Mouse (Mus musculus): ENCODE data around the gene Cpsf6. TPM values are rescaled to one million over a fixed set of nuclear protein-coding genes. Genes with fewer than 3 reads are reported as not detected.

Cpsf6 gene
- polyA plus RNA-seq, 1 experiment from 2014 or later, result 38.6 TPM

- no peak for ATAC-seq
- TF ChIP-seq EP300 (IDR thresholded peaks at IDR 0.05; ENCODE audit: low read depth) (no peak), CTCF (IDR thresholded peaks at IDR 0.05; ENCODE audit: low read depth) (no peak)
Measured at GRCm38 (mm10) chr10:117423025-117424002, 43.5 kb upstream of the Cpsf6 start.

GRCm38 (mm10) chr10:117422174-117422808 lies 42.5 kb upstream of the Cpsf6 start:
- WGBS (ENCODE audit: insufficient replicate concordance), result 78% methylated on average over 6 of the region's 6 CpGs
- no peak for ATAC-seq
- no peaks in the 10 kb centered on the region for H3K27me3 ChIP-seq (ENCODE audit: insufficient read depth, low read length)

More at GRCm38 (mm10) chr10:117423025-117424002, 43.5 kb upstream of the Cpsf6 start:
- 78% methylated on average over 17 of the region's 17 CpGs for WGBS (ENCODE audit: insufficient replicate concordance)
- Histone ChIP-seq H3K9me3 (ENCODE audit: low read length) (no peaks in the 10 kb centered on the region), H3K4me3 (ENCODE audit: low read depth, low read length) (no peak overlapping the region), H3K36me3 (replicated peaks; ENCODE audit: insufficient read depth, low read length) (no peaks in the 10 kb centered on the region), H3K9ac (replicated peaks) (no peak overlapping the region), H3K4me2 (ENCODE audit: low read depth, low read length) (no peak overlapping the region), H3K27ac (ENCODE audit: low read depth) (no peak overlapping the region), H3K27me3 (ENCODE audit: insufficient read depth, low read length) (no peaks in the 10 kb centered on the region), H3K4me1 (ENCODE audit: insufficient read depth) (peaks cover 6% of the 10 kb centered on the region)
- DNase-seq, result no peak

GRCm38 (mm10) chr10:117421283-117422107 lies 41.7 kb upstream of the Cpsf6 start:
- ATAC-seq (no peak), DNase-seq (no peak)
- Histone ChIP-seq H3K9me3 (ENCODE audit: low read length) (no peaks in the 10 kb centered on the region), H3K4me2 (ENCODE audit: low read depth, low read length) (no peak overlapping the region), H3K27me3 (ENCODE audit: insufficient read depth, low read length) (no peaks in the 10 kb centered on the region), H3K9ac (replicated peaks) (no peak overlapping the region), H3K4me3 (ENCODE audit: low read depth, low read length) (no peak overlapping the region), H3K27ac (ENCODE audit: low read depth) (no peak overlapping the region), H3K4me1 (ENCODE audit: insufficient read depth) (peaks cover 17% of the 10 kb centered on the region), H3K36me3 (replicated peaks; ENCODE audit: insufficient read depth, low read length) (no peaks in the 10 kb centered on the region)
- no peak for TF ChIP-seq CTCF (IDR thresholded peaks at IDR 0.05; ENCODE audit: low read depth)
- WGBS (ENCODE audit: insufficient replicate concordance), result 76% methylated on average over 7 of the region's 7 CpGs

More at GRCm38 (mm10) chr10:117422174-117422808, 42.5 kb upstream of the Cpsf6 start:
- Histone ChIP-seq H3K4me2 (ENCODE audit: low read depth, low read length) (no peak overlapping the region), H3K27ac (ENCODE audit: low read depth) (no peak overlapping the region), H3K9ac (replicated peaks) (no peak overlapping the region), H3K9me3 (ENCODE audit: low read length) (no peaks in the 10 kb centered on the region), H3K4me3 (ENCODE audit: low read depth, low read length) (no peak overlapping the region), H3K4me1 (ENCODE audit: insufficient read depth) (peaks cover 15% of the 10 kb centered on the region), H3K36me3 (replicated peaks; ENCODE audit: insufficient read depth, low read length) (no peaks in the 10 kb centered on the region)
- TF ChIP-seq EP300 (IDR thresholded peaks at IDR 0.05; ENCODE audit: low read depth) (no peak), CTCF (IDR thresholded peaks at IDR 0.05; ENCODE audit: low read depth) (no peak)
- DNase-seq, result no peak

GRCm38 (mm10) chr10:117420502-117421282 lies 40.9 kb upstream of the Cpsf6 start:
- Histone ChIP-seq H3K9me3 (ENCODE audit: low read length) (no peaks in the 10 kb centered on the region), H3K4me2 (ENCODE audit: low read depth, low read length) (no peak overlapping the region), H3K27me3 (ENCODE audit: insufficient read depth, low read length) (no peaks in the 10 kb centered on the region), H3K9ac (replicated peaks) (no peak overlapping the region), H3K4me1 (ENCODE audit: insufficient read depth) (peaks cover 17% of the 10 kb centered on the region), H3K4me3 (ENCODE audit: low read depth, low read length) (no peak overlapping the region), H3K36me3 (replicated peaks; ENCODE audit: insufficient read depth, low read length) (no peaks in the 10 kb centered on the region), H3K27ac (ENCODE audit: low read depth) (no peak overlapping the region)
- no peak for DNase-seq
- ATAC-seq, result no peak
- TF ChIP-seq EP300 (IDR thresholded peaks at IDR 0.05; ENCODE audit: low read depth) (no peak), CTCF (IDR thresholded peaks at IDR 0.05; ENCODE audit: low read depth) (no peak)
- 71% methylated on average over 9 of the region's 9 CpGs for WGBS (ENCODE audit: insufficient replicate concordance)

- H3K9me3 ChIP-seq (ENCODE audit: low read length), result no peaks in the 10 kb centered on the region
- no peak overlapping the region for H3K27ac ChIP-seq (ENCODE audit: low read depth)
- TF ChIP-seq CTCF (IDR thresholded peaks at IDR 0.05; ENCODE audit: low read depth), result no peak
- no peak for TF ChIP-seq EP300 (IDR thresholded peaks at IDR 0.05; ENCODE audit: low read depth)
- 73% methylated on average over 8 of the region's 8 CpGs for WGBS (ENCODE audit: insufficient replicate concordance)
- H3K4me1 ChIP-seq (ENCODE audit: insufficient read depth), result peaks cover 17% of the 10 kb centered on the region
- H3K9ac ChIP-seq (replicated peaks), result no peak overlapping the region
- DNase-seq (no peak), ATAC-seq (no peak)
- no peaks in the 10 kb centered on the region for H3K36me3 ChIP-seq (replicated peaks; ENCODE audit: insufficient read depth, low read length)
- no peaks in the 10 kb centered on the region for H3K27me3 ChIP-seq (ENCODE audit: insufficient read depth, low read length)
- no peak overlapping the region for H3K4me3 ChIP-seq (ENCODE audit: low read depth, low read length)
- no peak overlapping the region for H3K4me2 ChIP-seq (ENCODE audit: low read depth, low read length)
Measured at GRCm38 (mm10) chr10:117419577-117420290, 39.9 kb upstream of the Cpsf6 start.
